Mouse (Mus musculus): Measurements from ENCODE around the gene Olfr625-ps1.
"Not testable (repeated sequence)": the region's sequence is repeated elsewhere in the genome, so short reads cannot be mapped to it uniquely, and the experiment has no call there.

The Olfr625-ps1 gene

GRCm38 (mm10) chr7:103682420-103682819 lies at the start of gene Olfr625-ps1:
Gene Olfr625-ps1, plus strand, starts transcription at chr7:103682720.
- no peak for DNase-seq

DNA sequence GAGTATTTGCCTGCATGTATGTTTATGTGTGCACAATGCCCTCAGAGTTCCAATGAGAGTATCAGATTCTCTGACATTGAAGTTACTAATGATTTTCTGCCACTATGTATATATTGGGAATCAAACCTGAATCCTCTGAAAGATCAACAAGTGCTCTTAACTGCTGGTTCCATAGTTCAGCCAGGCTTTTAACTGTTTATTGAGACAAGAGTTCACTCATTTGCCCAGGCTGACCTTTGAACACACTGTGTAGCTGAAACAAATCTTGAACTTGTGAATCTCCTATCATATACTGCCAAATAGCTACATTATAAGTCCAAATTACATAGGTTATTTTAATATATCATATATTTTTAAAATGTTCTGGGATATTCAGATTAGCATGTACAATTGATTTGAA lies 45.7 kb upstream of the Olfr625-ps1 start:
- DNase-seq = no peak

GRCm38 (mm10) chr7:103642602-103643001 lies 39.9 kb upstream of the Olfr625-ps1 start, which contains the start of gene Olfr622:
Gene Olfr622, minus strand, starts transcription at chr7:103642702.
- DNase-seq = no peak

- DNase-seq = no peak
These were observed 38.5 kb upstream of the Olfr625-ps1 start for GRCm38 (mm10) chr7:103644070-103644469.

GRCm38 (mm10) chr7:103663598-103663997 lies 18.9 kb upstream of the Olfr625-ps1 start, which contains the start of gene Olfr623:
Gene Olfr623, minus strand, starts transcription at chr7:103663698.
- DNase-seq = no peak

- DNase-seq = no peak
These were observed 11.4 kb upstream of the Olfr625-ps1 start, which contains the start of gene Olfr624 for GRCm38 (mm10) chr7:103671091-103671490. Gene Olfr624, minus strand, starts transcription at chr7:103671191.

DNA sequence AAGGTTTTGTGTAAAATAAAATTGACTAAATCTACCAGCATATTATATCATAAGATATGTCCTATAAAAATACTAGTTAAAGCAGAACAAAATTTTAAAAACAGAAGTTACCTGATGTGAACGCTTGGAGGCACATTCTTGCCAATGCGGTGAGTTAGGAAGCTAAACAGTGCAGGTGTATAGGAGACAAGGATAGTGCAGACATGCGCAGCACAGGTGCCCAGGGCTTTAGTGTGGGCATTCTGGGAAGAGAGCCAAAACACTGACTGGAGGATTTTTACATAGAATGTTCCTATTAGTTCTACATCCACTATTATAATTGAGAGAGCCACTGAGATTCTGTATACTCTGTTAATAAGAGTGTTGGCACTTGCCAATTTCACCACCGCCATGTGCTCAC lies 16.9 kb downstream of the Olfr625-ps1 start:
- no peak for DNase-seq

DNA sequence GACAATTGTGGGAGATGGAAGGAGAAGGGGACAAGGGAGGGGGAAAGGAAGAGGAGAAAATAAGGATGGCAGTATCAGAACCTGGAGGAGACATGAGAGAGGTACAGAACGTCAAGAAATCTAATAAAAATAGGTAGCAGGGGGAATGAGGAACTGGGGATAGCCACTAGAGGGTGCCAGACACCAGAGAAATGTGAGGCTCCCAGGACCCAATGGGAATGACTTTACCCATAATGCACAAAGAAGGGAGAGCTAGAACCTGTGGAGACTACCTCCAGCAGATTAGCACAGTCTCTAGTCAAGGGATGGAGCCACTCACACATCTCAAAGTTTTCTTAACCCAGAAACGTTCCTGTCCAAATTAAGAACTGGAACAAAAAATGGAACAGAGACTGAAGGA lies 29.5 kb downstream of the Olfr625-ps1 start:
- DNase-seq = peak in 1 of 2 experiments; percentile 3

DNA sequence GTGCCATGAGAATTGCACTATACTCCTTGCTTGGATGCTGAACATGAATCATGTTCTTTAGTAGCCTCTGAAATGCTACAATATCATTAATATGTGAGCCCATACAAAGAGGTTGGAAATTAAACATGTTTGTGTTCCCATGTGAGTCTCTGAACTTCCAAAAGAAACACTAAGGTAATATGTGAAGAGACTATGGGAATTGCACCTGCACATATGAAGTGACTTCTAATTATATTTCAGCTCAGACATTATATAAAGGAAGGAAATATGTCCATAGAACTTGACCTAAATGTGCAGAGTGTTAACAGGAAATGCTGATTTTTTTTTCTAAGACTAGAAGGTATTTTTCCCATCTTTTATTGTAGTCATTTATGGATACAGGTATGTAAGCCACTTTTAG lies 31.9 kb downstream of the Olfr625-ps1 start, which contains the start of gene Olfr243:
Gene Olfr243, plus strand, starts transcription at position 301 of the 400 bp plus-strand sequence.
- no peak for DNase-seq

- not testable (repeated sequence) for DNase-seq
These were observed 33.9 kb downstream of the Olfr625-ps1 start for GRCm38 (mm10) chr7:103716398-103716797.

GRCm38 (mm10) chr7:103730074-103730473 lies 47.6 kb downstream of the Olfr625-ps1 start, which contains the start of gene Olfr628:
Gene Olfr628, plus strand, starts transcription at chr7:103730374.
- DNase-seq = no peak
